Mouse (Mus musculus) myocyte (in vitro differentiated cells): Measurements from ENCODE around the gene Dpyd.

Source experiments
- CEBPB ChIP-seq: IDR thresholded peaks from 2 replicates; pipeline ENCODE4 v1.6.1; 2011; ENCODE audit warnings: mild to moderate bottlenecking, moderate library complexity; ENCODE audit not compliant: poor library complexity, insufficient read depth, severe bottlenecking
- E2F4 ChIP-seq: IDR thresholded peaks from one replicate; pipeline ENCODE4 v1.6.1; 2011; ENCODE audit warnings: mild to moderate bottlenecking, control low read depth, moderate library complexity; ENCODE audit not compliant: insufficient read depth
- MAX ChIP-seq: IDR thresholded peaks from one replicate; pipeline ENCODE4 v1.6.1; 2011; ENCODE audit warnings: low read depth, mild to moderate bottlenecking, control low read depth
- MYOD1 ChIP-seq, 3 experiments: IDR thresholded peaks; one replicate each; pipeline ENCODE4 v1.6.1; 2011; ENCODE audit warnings: control low read depth in 2 of 3, low read depth in 2 of 3, mild to moderate bottlenecking in 2 of 3, moderate library complexity in 1 of 3; ENCODE audit not compliant: insufficient read length in 2 of 3, control insufficient read depth in 1 of 3
- MYOG ChIP-seq, 3 experiments: IDR thresholded peaks; one replicate each; pipeline ENCODE4 v1.6.1; 2011; ENCODE audit warnings: control low read depth in 2 of 3, low read depth in 2 of 3, mild to moderate bottlenecking in 2 of 3; ENCODE audit not compliant: insufficient read length in 2 of 3, control insufficient read depth in 1 of 3, insufficient read depth in 1 of 3
- POLR2A ChIP-seq: IDR thresholded peaks from one replicate; pipeline ENCODE4 v1.6.1; 2011; ENCODE audit warnings: low read depth, mild to moderate bottlenecking, control low read depth, moderate library complexity; ENCODE audit not compliant: insufficient read length
- POLR2AphosphoS2 ChIP-seq: IDR thresholded peaks from one replicate; pipeline ENCODE4 v1.6.1; 2011; ENCODE audit warnings: low read depth, control low read depth; ENCODE audit not compliant: insufficient read length
- REST ChIP-seq: IDR thresholded peaks from one replicate; pipeline ENCODE4 v1.6.1; 2011; ENCODE audit warnings: mild to moderate bottlenecking, control low read depth, moderate library complexity; ENCODE audit not compliant: insufficient read depth, insufficient read length
- SRF ChIP-seq: IDR thresholded peaks from one replicate; pipeline ENCODE4 v1.6.1; 2011; ENCODE audit warnings: low read depth; ENCODE audit not compliant: control insufficient read depth, insufficient read length
- TCF12 ChIP-seq: IDR thresholded peaks from one replicate; pipeline ENCODE4 v1.6.1; 2011; ENCODE audit warnings: mild to moderate bottlenecking, control low read depth; ENCODE audit not compliant: poor library complexity, insufficient read depth, severe bottlenecking
- USF1 ChIP-seq: IDR thresholded peaks from one replicate; pipeline ENCODE4 v1.6.1; 2011; ENCODE audit warnings: low read depth, mild to moderate bottlenecking, control low read depth, moderate library complexity

DNA sequence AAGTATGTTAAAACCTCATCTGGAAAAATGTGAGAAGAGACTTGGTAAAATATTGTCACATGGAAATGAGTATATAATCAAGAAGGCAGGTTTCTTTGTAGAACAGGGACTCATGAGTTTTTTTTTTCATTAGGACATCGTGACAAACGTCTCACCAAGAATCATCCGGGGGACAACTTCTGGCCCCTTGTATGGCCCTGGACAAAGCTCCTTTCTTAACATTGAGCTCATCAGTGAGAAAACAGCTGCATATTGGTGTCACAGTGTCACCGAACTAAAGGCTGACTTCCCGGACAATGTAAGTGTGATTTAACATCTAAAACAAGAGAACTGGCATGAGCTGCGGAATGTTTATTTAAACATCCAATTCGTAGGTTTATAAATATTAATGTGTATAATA is 502.8 kb downstream of the Dpyd start:
- TF ChIP-seq TCF12 (no peak), MAX (no peak), POLR2A (no peak), E2F4 (no peak), USF1 (no peak), CEBPB (no peak), REST (no peak), SRF (no peak), POLR2AphosphoS2 (no peak), MYOD1 (IDR thresholded peaks at IDR 0.05; ENCODE audit: control insufficient read depth in 1 of 3, insufficient read length in 2 of 3, low read depth in 2 of 3) (no peak), MYOG (IDR thresholded peaks at IDR 0.05; ENCODE audit: control insufficient read depth in 1 of 3, insufficient read depth in 1 of 3, insufficient read length in 2 of 3, low read depth in 2 of 3) (no peak)
